Mouse (Mus musculus): ENCODE measurements at regions not wholly inside any gene's neighbourhood (a gene's known extent, or its start where the extent isn't known, plus 50 kb on each side); places are given as distances from the start of the nearest gene placed in this dataset.

GRCm38 (mm10) chr12:35724132-35724531, 189.3 kb upstream of the Ahr start:
- DNase-seq (ENCODE audit: low spot score in 2 of 2) = no peak

- DNase-seq (ENCODE audit: low spot score in 2 of 2) = no peak
These were observed 177.8 kb upstream of the Ahr start for GRCm38 (mm10) chr12:35712671-35713070.

GRCm38 (mm10) chr12:35711549-35712070, 176.8 kb upstream of the Ahr start:
- DNase-seq (ENCODE audit: low spot score in 2 of 2) = no peak

GRCm38 (mm10) chr12:35710323-35710722, 175.5 kb upstream of the Ahr start:
- DNase-seq (ENCODE audit: low spot score in 2 of 2) = no peak

GRCm38 (mm10) chr12:35703479-35703878, 168.6 kb upstream of the Ahr start:
- no peak for DNase-seq (ENCODE audit: low spot score in 2 of 2)

- no peak for DNase-seq (ENCODE audit: low spot score in 2 of 2)
These were observed 167.8 kb upstream of the Ahr start for GRCm38 (mm10) chr12:35702674-35703073.

- no peak for DNase-seq (ENCODE audit: low spot score in 2 of 2)
These were observed 159.4 kb upstream of the Ahr start for GRCm38 (mm10) chr12:35694253-35694652.

GRCm38 (mm10) chr12:35690914-35691313, 156.1 kb upstream of the Ahr start:
- no peak for DNase-seq (ENCODE audit: low spot score in 2 of 2)

- no peak for DNase-seq (ENCODE audit: low spot score in 2 of 2)
These were observed 151.4 kb upstream of the Ahr start for GRCm38 (mm10) chr12:35686231-35686630.

- DNase-seq (ENCODE audit: low spot score in 2 of 2) = no peak
These were observed 150.4 kb upstream of the Ahr start for GRCm38 (mm10) chr12:35685189-35685588.

- no peak for DNase-seq (ENCODE audit: low spot score in 2 of 2)
These were observed 147.1 kb upstream of the Ahr start for GRCm38 (mm10) chr12:35681864-35682449.

- no peak for DNase-seq (ENCODE audit: low spot score in 2 of 2)
These were observed 145.1 kb upstream of the Ahr start for GRCm38 (mm10) chr12:35679903-35680302.

- DNase-seq (ENCODE audit: low spot score in 2 of 2) = no peak
These were observed 144.2 kb upstream of the Ahr start for GRCm38 (mm10) chr12:35679025-35679424.

GRCm38 (mm10) chr12:35674487-35674886, 139.6 kb upstream of the Ahr start:
- peak in 1 of 2 experiments; percentile 4 for DNase-seq (ENCODE audit: low spot score in 2 of 2)

- no peak for DNase-seq (ENCODE audit: low spot score in 2 of 2)
These were observed 136.1 kb upstream of the Ahr start for GRCm38 (mm10) chr12:35670980-35671379.

GRCm38 (mm10) chr12:35668716-35669115, 133.9 kb upstream of the Ahr start:
- no peak for DNase-seq (ENCODE audit: low spot score in 2 of 2)

- DNase-seq (ENCODE audit: low spot score in 2 of 2) = no peak
These were observed 132.9 kb upstream of the Ahr start for GRCm38 (mm10) chr12:35667705-35668104.

- DNase-seq (ENCODE audit: low spot score in 2 of 2) = no peak
These were observed 132.4 kb upstream of the Ahr start for GRCm38 (mm10) chr12:35667218-35667617.

- no peak for DNase-seq (ENCODE audit: low spot score in 2 of 2)
These were observed 131.2 kb upstream of the Ahr start for GRCm38 (mm10) chr12:35666062-35666461.

- no peak for DNase-seq (ENCODE audit: low spot score in 2 of 2)
These were observed 128.2 kb upstream of the Ahr start for GRCm38 (mm10) chr12:35663062-35663461.

- DNase-seq (ENCODE audit: low spot score in 2 of 2) = no peak
These were observed 121.7 kb upstream of the Ahr start for GRCm38 (mm10) chr12:35656563-35656962.

GRCm38 (mm10) chr12:35649772-35650171, 114.9 kb upstream of the Ahr start:
- no peak for DNase-seq (ENCODE audit: low spot score in 2 of 2)

- DNase-seq (ENCODE audit: low spot score in 2 of 2) = no peak
These were observed 107.6 kb upstream of the Ahr start for GRCm38 (mm10) chr12:35642473-35642872.

GRCm38 (mm10) chr12:35641741-35642140, 106.9 kb upstream of the Ahr start:
- no peak for DNase-seq (ENCODE audit: low spot score in 2 of 2)
